In genomic region chr10:7778361-7778760, GRCm38 (mm10) we compare ENCODE assay signal across 30 mouse cellular contexts. TPM values are rescaled to one million over a fixed set of nuclear protein-coding genes. Genes with fewer than 3 reads are reported as not detected.
DNase-seq lines count a peak whose midpoint lies in the region; ATAC-seq and TF ChIP-seq lines count a peak whose summit lies in the region.
"Had no signal": no experiment of that assay in that cellular context is flagged by ENCODE, and none has a peak within 500 bp of the region (broad histone marks: within the 10 kb centered on the region; RNA-seq: fewer than 3 reads in every experiment).

No protein-coding gene starts in this region.

- H3K36me3 ChIP-seq in midbrain, embryonic 10.5 days = peaks cover 47% of the 10 kb centered on the region
- peaks cover 36% of the 10 kb centered on the region for H3K36me3 ChIP-seq in midbrain, embryonic 13.5 days

- no peaks in the 10 kb centered on the region for H3K9me3 ChIP-seq in midbrain, embryonic 10.5 days (replicated peaks)
- H3K9me3 ChIP-seq in midbrain, embryonic 13.5 days = no peaks in the 10 kb centered on the region
- H3K9me3 ChIP-seq: embryonic facial prominence, embryonic 12.5 days; hindbrain, embryonic 12.5 days; neural tube, embryonic 12.5 days; stomach, embryonic 15.5 days had no signal

- WGBS in midbrain, embryonic 10.5 days = 97% methylated on average over 3 of the region's 3 CpGs
- WGBS in midbrain, embryonic 13.5 days = 98% methylated on average over 3 of the region's 3 CpGs

- H3K4me2 ChIP-seq in midbrain, embryonic 13.5 days (replicated peaks) = no peak overlapping the region
- H3K4me2 ChIP-seq: embryonic facial prominence, embryonic 12.5 days; heart, embryonic 11.5 days; hindbrain, embryonic 12.5 days; midbrain, embryonic 11.5 days; neural tube, embryonic 12.5 days; stomach, embryonic 15.5 days had no signal

- H3K27ac ChIP-seq in gastrocnemius, adult 2 months = peak overlapping the region; percentile 54
- no peak overlapping the region for H3K27ac ChIP-seq in midbrain, embryonic 10.5 days (replicated peaks)
- no peak overlapping the region for H3K27ac ChIP-seq in midbrain, embryonic 13.5 days
- H3K27ac ChIP-seq: embryonic facial prominence, embryonic 12.5 days; hindbrain, embryonic 12.5 days; left cerebral cortex, adult 2 months; liver, embryonic 14.5 days; macrophage; neural tube, embryonic 12.5 days; stomach, embryonic 15.5 days had no signal

- no peaks in the 10 kb centered on the region for H3K27me3 ChIP-seq in midbrain, embryonic 10.5 days (ENCODE audit: low read depth, poor library complexity, severe bottlenecking)
- no peaks in the 10 kb centered on the region for H3K27me3 ChIP-seq in midbrain, embryonic 13.5 days
- H3K27me3 ChIP-seq: CH12.LX; embryonic facial prominence, embryonic 12.5 days; hindbrain, embryonic 12.5 days; neural tube, embryonic 12.5 days; stomach, embryonic 15.5 days had no signal

- TF ChIP-seq CTCF in gastrocnemius, adult 2 months (IDR thresholded peaks at IDR 0.05) = no peak

- intact Hi-C loops in gastrocnemius, adult 2 months (cut with DNase I) = loop anchor here (5.0 kb wide), 1 partner anchor 96 kb away; the partner anchor contains the start of genes Lats1 and Pcmt1
- intact Hi-C loops in gastrocnemius, postnatal 14 days (cut with DNase I; ENCODE audit: low total_unique reads) = no loop called here

- peaks cover 15% of the 10 kb centered on the region for H3K4me1 ChIP-seq in midbrain, embryonic 10.5 days
- peaks cover 23% of the 10 kb centered on the region for H3K4me1 ChIP-seq in midbrain, embryonic 13.5 days (replicated peaks)
- H3K4me1 ChIP-seq: stomach, embryonic 15.5 days had no signal

- no peak overlapping the region for H3K9ac ChIP-seq in midbrain, embryonic 13.5 days (replicated peaks)
- H3K9ac ChIP-seq: embryonic facial prominence, embryonic 12.5 days; hindbrain, embryonic 12.5 days; liver, embryonic 14.5 days; neural tube, embryonic 12.5 days; stomach, embryonic 15.5 days had no signal

- H3K4me3 ChIP-seq in gastrocnemius, adult 2 months = no peak overlapping the region
- H3K4me3 ChIP-seq in midbrain, embryonic 10.5 days = no peak overlapping the region
- H3K4me3 ChIP-seq in midbrain, embryonic 13.5 days (replicated peaks) = no peak overlapping the region
- H3K4me3 ChIP-seq: embryonic facial prominence, embryonic 12.5 days; hindbrain, embryonic 12.5 days; left cerebral cortex, adult 2 months; myocyte; neural tube, embryonic 12.5 days; stomach, embryonic 15.5 days had no signal

- peak; percentile 35 to 83 for DNase-seq in adrenal gland, adult (ENCODE audit: inconsistent age in 2 of 2, low spot score in 1 of 2)
- no peak for DNase-seq in adrenal gland, postnatal 4 days (ENCODE audit: low spot score in 2 of 2)
- peak; percentile 30 for DNase-seq in gastrocnemius, adult 2 months
- DNase-seq in gastrocnemius, postnatal 14 days = no peak
- DNase-seq in adipocyte (ENCODE audit: low spot score) = peak; percentile 69
- DNase-seq in adrenal gland, postnatal 14 days = peak; percentile 73
- no peak for DNase-seq in midbrain, embryonic 10.5 days (ENCODE audit: low spot score)
- DNase-seq: embryo, embryonic 11 days; gastrocnemius, postnatal 36 days; heart, adult 18-20 months; heart, postnatal 36 days; kidney, adult 9 months; lung, adult 2 months; lung, postnatal 10 days had no signal

- no peak for ATAC-seq in midbrain, embryonic 13.5 days
- ATAC-seq: activated CD4-positive, CD25-positive, alpha-beta regulatory T cell, adult 4 months; forebrain, embryonic 14.5 days; intestine, postnatal 0 days had no signal

RNA-seq across cellular contexts. Expression of gene Ginm1, which starts 14.3 kb away (rescaled TPM):
- 100 to 1,000 TPM; 148 to 160 TPM for total RNA-seq in adrenal gland, postnatal 4 days (2021)
- 100 to 1,000 TPM in 1 of 2 experiments, 10 to 100 TPM in 1; 97.7 to 111 TPM for total RNA-seq in gastrocnemius, adult 2 months (2021)
- 10 to 100 TPM; 80.3 to 86.0 TPM for total RNA-seq in gastrocnemius, postnatal 14 days (2021)
- 239 and 253 TPM in 2 replicates for total RNA-seq in adrenal gland, postnatal 14 days (2021)
- 54.0 and 54.6 TPM in 2 replicates for polyA plus RNA-seq in midbrain, embryonic 10.5 days (2016; fragmentation: Nextera tagmentation; extraction: Ambion mirVana)
- 49.6 and 51.1 TPM in 2 replicates for polyA plus RNA-seq in midbrain, embryonic 13.5 days (2015; fragmentation: Nextera tagmentation; extraction: Ambion mirVana)

RNA-seq across cellular contexts. Expression of gene Ppil4, which starts 14.3 kb away (rescaled TPM):
- total RNA-seq in adrenal gland, postnatal 4 days (2021) = 10 to 100 TPM; 32.1 TPM
- 10 to 100 TPM; 11.9 to 13.8 TPM for total RNA-seq in gastrocnemius, adult 2 months (2021)
- 10 to 100 TPM; 11.4 to 12.2 TPM for total RNA-seq in gastrocnemius, postnatal 14 days (2021)
- 27.7 and 28.3 TPM in 2 replicates for total RNA-seq in adrenal gland, postnatal 14 days (2021)
- 41.5 and 43.8 TPM in 2 replicates for polyA plus RNA-seq in midbrain, embryonic 10.5 days (2016; fragmentation: Nextera tagmentation; extraction: Ambion mirVana)
- polyA plus RNA-seq in midbrain, embryonic 13.5 days (2015; fragmentation: Nextera tagmentation; extraction: Ambion mirVana) = 51.2 and 55.2 TPM in 2 replicates

RNA-seq across cellular contexts. Expression of gene Katna1, which starts 52.6 kb away (rescaled TPM):
- total RNA-seq in adrenal gland, postnatal 4 days (2021) = 10 to 100 TPM; 34.0 to 39.2 TPM
- 10 to 100 TPM; 11.2 to 14.0 TPM for total RNA-seq in gastrocnemius, adult 2 months (2021)
- 10 to 100 TPM; 10.9 to 11.1 TPM for total RNA-seq in gastrocnemius, postnatal 14 days (2021)
- total RNA-seq in adrenal gland, postnatal 14 days (2021) = 33.8 and 35.4 TPM in 2 replicates
- 66.9 and 68.4 TPM in 2 replicates for polyA plus RNA-seq in midbrain, embryonic 10.5 days (2016; fragmentation: Nextera tagmentation; extraction: Ambion mirVana)
- polyA plus RNA-seq in midbrain, embryonic 13.5 days (2015; fragmentation: Nextera tagmentation; extraction: Ambion mirVana) = 40.2 and 40.3 TPM in 2 replicates

RNA-seq across cellular contexts. Expression of gene Zc3h12d, which starts 53.9 kb away (rescaled TPM):
- total RNA-seq in adrenal gland, postnatal 4 days (2021) = under 1 TPM; 0.25 to 0.42 TPM
- under 1 TPM in 1 of 2 experiments, not detected in 1; 0.08 TPM for total RNA-seq in gastrocnemius, adult 2 months (2021)
- total RNA-seq in gastrocnemius, postnatal 14 days (2021) = not detected
- 0.52 and 2.1 TPM in 2 replicates for total RNA-seq in adrenal gland, postnatal 14 days (2021)
- polyA plus RNA-seq in midbrain, embryonic 10.5 days (2016; fragmentation: Nextera tagmentation; extraction: Ambion mirVana) = 0.02 TPM in 1 of 2 replicates, not detected in the other
- 0.08 and 0.10 TPM in 2 replicates for polyA plus RNA-seq in midbrain, embryonic 13.5 days (2015; fragmentation: Nextera tagmentation; extraction: Ambion mirVana)
- polyA plus RNA-seq: C2C12; forebrain, embryonic 14.5 days; midbrain, embryonic 11.5 days; myocyte had no signal

Comparison
In these comparisons a context has a peak if more than half of its experiments do, and no peak if none do; other contexts are left out.
1. DNase-seq: peak in adrenal gland, adult (2 of 2), gastrocnemius, adult 2 months (single experiment), adipocyte (single experiment) and adrenal gland, postnatal 14 days (single experiment); none in adrenal gland, postnatal 4 days (0 of 2), gastrocnemius, postnatal 14 days (single experiment) and midbrain, embryonic 10.5 days (single experiment).